Comparison of ENCODE assay signal across 26 mouse cellular contexts in the genomic region with DNA sequence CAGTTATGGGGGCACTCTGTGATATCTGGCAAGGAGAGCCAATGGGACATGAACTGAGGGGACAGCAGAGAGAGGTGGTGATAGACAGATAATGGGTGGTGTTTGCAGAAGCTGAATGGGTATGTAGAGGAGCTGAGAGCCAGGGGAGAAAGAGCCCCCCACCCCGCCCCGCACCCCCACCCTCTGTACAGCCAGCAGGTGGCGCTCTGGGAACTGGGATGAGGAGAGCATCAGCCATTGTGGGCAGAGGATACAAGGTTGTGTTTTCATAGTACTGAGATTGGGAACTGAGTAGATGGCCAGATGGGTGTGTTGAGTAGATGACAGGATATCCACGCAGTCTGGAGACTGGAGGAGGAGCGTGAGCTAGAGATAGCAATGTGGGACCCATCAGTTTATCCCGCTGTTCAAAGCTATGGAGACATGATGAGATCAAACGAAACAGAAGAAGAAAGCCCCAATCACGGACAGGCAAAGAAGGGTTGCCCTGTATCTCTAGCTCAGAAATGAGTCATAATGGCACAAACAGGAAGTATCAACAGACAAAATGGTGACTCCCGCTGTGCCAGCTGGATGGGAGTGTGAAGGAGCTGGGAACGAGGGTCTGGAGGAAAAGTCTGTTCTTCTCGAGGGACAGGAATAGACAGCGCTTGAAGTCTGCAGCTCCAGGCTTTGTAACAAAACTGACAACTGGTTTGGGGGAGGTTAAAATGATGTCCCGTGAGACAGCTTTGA. TPM values are rescaled to one million over a fixed set of nuclear protein-coding genes. Genes with fewer than 3 reads are reported as not detected.
DNase-seq lines count a peak whose midpoint lies in the region; TF ChIP-seq lines count a peak whose summit lies in the region.
"Had no signal": no experiment of that assay in that cellular context is flagged by ENCODE, and none has a peak within 500 bp of the region (broad histone marks: within the 10 kb centered on the region; RNA-seq: fewer than 3 reads in every experiment).

No protein-coding gene starts in this region.

- no peak for TF ChIP-seq RAD21 in MEL (IDR thresholded peaks at IDR 0.05; ENCODE audit: low read depth, low read length)

- H3K4me1 ChIP-seq in testis, adult 2 months (ENCODE audit: control insufficient read depth, insufficient read depth, low read length) = peaks cover 15% of the 10 kb centered on the region
- peaks cover 5 to 10% of the 10 kb centered on the region in 2 experiments for H3K4me1 ChIP-seq in MEL (ENCODE audit: control insufficient read depth in 1 of 2, insufficient read depth in 2 of 2, low read length in 2 of 2)

- TF ChIP-seq POLR2A in testis, adult 2 months (IDR thresholded peaks at IDR 0.05; ENCODE audit: control insufficient read depth, low read depth, low read length) = no peak
- no peak for TF ChIP-seq POLR2A in MEL (IDR thresholded peaks at IDR 0.05; ENCODE audit: control insufficient read depth in 1 of 2, insufficient read depth in 1 of 2, low read depth in 1 of 2, low read length in 2 of 2, poor library complexity in 1 of 2)

- H3K9ac ChIP-seq in MEL (ENCODE audit: control insufficient read depth, low read depth, low read length, poor library complexity, severe bottlenecking) = no peak overlapping the region
- H3K9ac ChIP-seq: embryonic facial prominence, embryonic 13.5 days; hindbrain, embryonic 15.5 days; kidney, embryonic 15.5 days; limb, embryonic 13.5 days; midbrain, embryonic 15.5 days; neural tube, embryonic 12.5 days had no signal

- no peaks in the 10 kb centered on the region for H3K79me2 ChIP-seq in MEL (ENCODE audit: control insufficient read depth, insufficient read depth, low read length, poor library complexity)

- no peak overlapping the region for H3K27ac ChIP-seq in left cerebral cortex, adult 2 months
- H3K27ac ChIP-seq in testis, adult 2 months (ENCODE audit: control insufficient read depth, insufficient read depth, low read depth, low read length) = no peak overlapping the region
- no peak overlapping the region for H3K27ac ChIP-seq in MEL (ENCODE audit: control insufficient read depth, low read depth, low read length)
- H3K27ac ChIP-seq: embryonic facial prominence, embryonic 13.5 days; hindbrain, embryonic 10.5 days; hindbrain, embryonic 15.5 days; kidney, embryonic 15.5 days; limb, embryonic 13.5 days; midbrain, embryonic 15.5 days; neural tube, embryonic 12.5 days had no signal

- H3K9me3 ChIP-seq in MEL (replicated peaks; ENCODE audit: insufficient read depth, low read length) = no peaks in the 10 kb centered on the region
- H3K9me3 ChIP-seq: embryonic facial prominence, embryonic 13.5 days; hindbrain, embryonic 10.5 days; hindbrain, embryonic 15.5 days; kidney, embryonic 15.5 days; limb, embryonic 13.5 days; midbrain, embryonic 15.5 days; neural tube, embryonic 12.5 days had no signal

- no peak for TF ChIP-seq EP300 in MEL (IDR thresholded peaks at IDR 0.05; ENCODE audit: low read depth in 1 of 2, low read length in 2 of 2)

- no peaks in the 10 kb centered on the region for H3K27me3 ChIP-seq in testis, adult 2 months (ENCODE audit: control insufficient read depth, insufficient read depth, low read length)
- H3K27me3 ChIP-seq in MEL (ENCODE audit: control insufficient read depth in 1 of 2, insufficient read depth in 2 of 2, low read length in 2 of 2) = 0 out of 4 replicates have a peak, but pooled peaks cover 0 to 1% of the 10 kb centered on the region in 2 experiments
- H3K27me3 ChIP-seq: embryonic facial prominence, embryonic 13.5 days; hindbrain, embryonic 15.5 days; midbrain, embryonic 15.5 days; neural tube, embryonic 12.5 days had no signal

- TF ChIP-seq CTCF in left cerebral cortex, adult 2 months (IDR thresholded peaks at IDR 0.05) = peak; percentile 7
- TF ChIP-seq CTCF in testis, adult 2 months (IDR thresholded peaks at IDR 0.05; ENCODE audit: control insufficient read depth, insufficient read depth, insufficient replicate concordance, low read depth, low read length) = peak; percentile 37; the same call in 1 of the 2 replicates
- TF ChIP-seq CTCF in MEL (IDR thresholded peaks at IDR 0.05 in 2 of 3, conservative IDR thresholded peaks at IDR 0.05 in 1 of 3; ENCODE audit: control insufficient read depth in 1 of 3, insufficient read depth in 1 of 3, low read depth in 2 of 3, low read length in 3 of 3, poor library complexity in 1 of 3, severe bottlenecking in 1 of 3) = peak in 2 of 3 experiments; percentile 9 to 55; a peak in 3 of 6 replicates

- intact Hi-C loops in left cerebral cortex, adult 2 months (cut with DNase I) = no loop called here

- no peak for DNase-seq in left cerebral cortex, adult 2 months (ENCODE audit: extremely low spot score in 1 of 2, low spot score in 2 of 2)
- no peak for DNase-seq in left cerebral cortex, adult 11 months (ENCODE audit: low spot score)
- DNase-seq in testis, postnatal 14 days (ENCODE audit: low spot score) = no peak
- no peak for DNase-seq in MEL (ENCODE audit: low read depth, low spot score)
- DNase-seq in right cerebral cortex, postnatal 4 days = no peak
- DNase-seq: adrenal gland, postnatal 14 days; B cell, adult 2 months; cerebellum, adult 18-20 months; gastrocnemius, postnatal 14 days; heart, postnatal 14 days; kidney, adult 18-20 months; kidney, postnatal 36 days; lung, adult 18-20 months; lung, postnatal 10 days; thymus, adult 18-20 months; thymus, postnatal 25 days had no signal

- no peaks in the 10 kb centered on the region for H3K36me3 ChIP-seq in testis, adult 2 months (ENCODE audit: control insufficient read depth, insufficient read depth, low read length)
- H3K36me3 ChIP-seq in MEL (ENCODE audit: control insufficient read depth in 1 of 2, insufficient read depth in 2 of 2, low read length in 2 of 2) = peaks cover 0 to 3% of the 10 kb centered on the region in 2 experiments; a peak in 2 of 4 replicates
- H3K36me3 ChIP-seq: embryonic facial prominence, embryonic 13.5 days; hindbrain, embryonic 10.5 days; hindbrain, embryonic 15.5 days; kidney, embryonic 15.5 days; limb, embryonic 13.5 days; midbrain, embryonic 15.5 days; neural tube, embryonic 12.5 days had no signal

- H3K4me3 ChIP-seq in left cerebral cortex, adult 2 months = no peak overlapping the region
- no peak overlapping the region for H3K4me3 ChIP-seq in testis, adult 2 months (ENCODE audit: control insufficient read depth, low read depth, low read length)
- H3K4me3 ChIP-seq in MEL (ENCODE audit: control insufficient read depth in 1 of 2, insufficient read depth in 1 of 2, low read depth in 2 of 2, low read length in 2 of 2) = no peak overlapping the region
- H3K4me3 ChIP-seq: embryonic facial prominence, embryonic 13.5 days; hindbrain, embryonic 10.5 days; hindbrain, embryonic 15.5 days; kidney, embryonic 15.5 days; limb, embryonic 13.5 days; midbrain, embryonic 15.5 days; neural tube, embryonic 12.5 days had no signal

TF ChIP-seq in MEL, 35 proteins besides CTCF, POLR2A, EP300 and RAD21:
- no peak for TF ChIP-seq POLR2AphosphoS2 (IDR thresholded peaks at IDR 0.05; ENCODE audit: low read length)
- no peak for TF ChIP-seq GABPA (IDR thresholded peaks at IDR 0.05; ENCODE audit: low read depth, low read length)
- no peak for TF ChIP-seq MAZ (IDR thresholded peaks at IDR 0.05; ENCODE audit: low read depth, low read length)
- no peak for TF ChIP-seq SIN3A (IDR thresholded peaks at IDR 0.05; ENCODE audit: low read length)
- no peak for TF ChIP-seq MEF2A (IDR thresholded peaks at IDR 0.05; ENCODE audit: extremely low read depth, insufficient replicate concordance, low read depth, low read length, poor library complexity, severe bottlenecking)
- TF ChIP-seq SMC3 (IDR thresholded peaks at IDR 0.05; ENCODE audit: low read depth, low read length) = no peak
- no peak for TF ChIP-seq HCFC1 (IDR thresholded peaks at IDR 0.05; ENCODE audit: low read depth, low read length)
- TF ChIP-seq TBP (IDR thresholded peaks at IDR 0.05; ENCODE audit: low read depth, low read length) = no peak
- TF ChIP-seq ELF1 (IDR thresholded peaks at IDR 0.05; ENCODE audit: low read depth, low read length) = no peak
- no peak for TF ChIP-seq TAL1 (IDR thresholded peaks at IDR 0.05; ENCODE audit: low read length)
TF ChIP-seq in MEL: peak in this region for 0.

RNA-seq across cellular contexts. Expression of gene Aipl1, which starts 20.6 kb away (rescaled TPM):
- not detected for total RNA-seq in left cerebral cortex, adult 2 months (2021)
- polyA plus RNA-seq in testis, adult 2 months (2012; rRNA removed) = 0.29 and 0.62 TPM in 2 replicates
- 0.39 and 0.42 TPM in 2 replicates for total RNA-seq in MEL (2012; rRNA removed)
- under 1 TPM in 1 of 2 experiments, not detected in 1; 0.58 TPM for polyA plus RNA-seq in MEL (2012; ENCODE audit: insufficient read depth in 1 of 2, insufficient read length in 2 of 2, low read depth in 1 of 2, low replicate concordance in 2 of 2, missing spikeins in 1 of 2)
- total RNA-seq: heart, postnatal 14 days; left cerebral cortex, postnatal 36 days had no signal
- polyA plus RNA-seq: stomach, embryonic 14.5 days had no signal

RNA-seq across cellular contexts. Expression of gene Pimreg, which starts 25.1 kb away (rescaled TPM):
- under 1 TPM in 1 of 2 experiments, not detected in 1; 0.23 TPM for total RNA-seq in left cerebral cortex, adult 2 months (2021)
- 0.75 and 0.79 TPM in 2 replicates for polyA plus RNA-seq in testis, adult 2 months (2012; rRNA removed)
- total RNA-seq in MEL (2012; rRNA removed) = 24.3 and 25.8 TPM in 2 replicates
- polyA plus RNA-seq in MEL (2012; ENCODE audit: insufficient read depth in 1 of 2, insufficient read length in 2 of 2, low read depth in 1 of 2, low replicate concordance in 2 of 2, missing spikeins in 1 of 2) = 10 to 100 TPM in 1 of 2 experiments, not detected in 1; 45.3 TPM

Comparison
In these comparisons a context has a peak if more than half of its experiments do, and no peak if none do; other contexts are left out.
1. RNA of gene Pimreg, which starts 25.1 kb away (total RNA-seq): 24.3 to 25.8 TPM in MEL; 0.23 TPM in left cerebral cortex, adult 2 months; every median in the first group is over 10 times any median in the second.
2. Peak in every context shown above with its lines, with median percentiles within 50 percentile points of each other: CTCF ChIP-seq.